Mouse (Mus musculus): ENCODE data around the gene Gm38394.
A peak's percentile ranks its signal among the peaks of the same experiment; 100 is the strongest.

GRCm38 (mm10) chr1:133596298-133597007 lies 64.7 kb downstream of the Gm38394 start:
- peak; percentile 36 for TF ChIP-seq CTCF (IDR thresholded peaks at IDR 0.05; ENCODE audit: extremely low read depth, insufficient read depth, low read length)
- no peak for TF ChIP-seq POLR2A (IDR thresholded peaks at IDR 0.05; ENCODE audit: extremely low read depth, insufficient read depth, low read length)

Measured in cortical plate, adult 2 months (tissue).